ENCODE assay signal across 10 mouse cellular contexts in the genomic region with DNA sequence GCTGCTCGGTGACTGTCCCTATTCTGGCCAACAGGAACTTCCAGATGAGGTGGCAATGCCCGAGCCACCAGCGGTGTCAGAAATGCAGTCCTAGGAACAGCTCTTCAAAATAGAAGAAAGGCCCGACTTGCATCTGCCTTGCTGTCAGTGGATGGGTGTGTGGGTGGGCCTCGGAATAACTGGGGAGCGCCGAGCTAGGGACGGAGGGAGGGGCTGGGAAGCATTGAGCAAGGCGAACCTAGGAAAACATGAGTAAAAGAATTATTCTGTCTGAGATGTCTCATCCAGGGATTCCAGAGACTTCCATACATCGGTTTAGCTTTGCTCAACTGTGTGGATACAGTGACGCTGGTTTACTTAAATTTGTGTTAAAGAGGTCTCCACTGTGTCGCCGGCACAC. TPM values are rescaled to one million over a fixed set of nuclear protein-coding genes. Genes with fewer than 3 reads are reported as not detected.
A peak's percentile ranks its signal among the peaks of the same experiment; 100 is the strongest.
DNase-seq lines count a peak whose midpoint lies in the region; ATAC-seq and TF ChIP-seq lines count a peak whose summit lies in the region.
"Had no signal": no experiment of that assay in that cellular context is flagged by ENCODE, and none has a peak within 500 bp of the region (broad histone marks: within the 10 kb centered on the region; RNA-seq: fewer than 3 reads in every experiment).

No protein-coding gene starts in this region.

- no peak overlapping the region for H3K9ac ChIP-seq in forebrain, embryonic 13.5 days
- H3K9ac ChIP-seq in limb, embryonic 15.5 days: no peak overlapping the region
- H3K9ac ChIP-seq: hindbrain, embryonic 15.5 days had no signal

- no peak overlapping the region for H3K4me3 ChIP-seq in forebrain, embryonic 10.5 days
- H3K4me3 ChIP-seq in forebrain, embryonic 13.5 days: no peak overlapping the region
- no peak overlapping the region for H3K4me3 ChIP-seq in limb, embryonic 15.5 days
- H3K4me3 ChIP-seq in cerebellum, adult 2 months (replicated peaks; ENCODE audit: insufficient read depth, low read depth, low read length): no peak overlapping the region
- H3K4me3 ChIP-seq: hindbrain, embryonic 15.5 days; neural tube, embryonic 13.5 days had no signal

- H3K36me3 ChIP-seq in forebrain, embryonic 10.5 days (replicated peaks): peaks cover 19% of the 10 kb centered on the region
- H3K36me3 ChIP-seq in forebrain, embryonic 13.5 days (ENCODE audit: poor library complexity, severe bottlenecking): peaks cover 5% of the 10 kb centered on the region
- H3K36me3 ChIP-seq in limb, embryonic 15.5 days: peaks cover 13% of the 10 kb centered on the region; the same call in 1 of the 2 replicates

- no peak for DNase-seq in forebrain, embryonic 10.5 days (ENCODE audit: extremely low spot score, low spot score)
- DNase-seq in kidney, postnatal 10 days: peak; percentile 8
- DNase-seq in kidney, postnatal 4 days: no peak
- DNase-seq in brain, adult 2 months (ENCODE audit: low read depth, low spot score): peak; percentile 85
- no peak for DNase-seq in cerebellum, adult 2 months
- DNase-seq in testis, postnatal 10 days (ENCODE audit: low spot score): no peak

- TF ChIP-seq POLR2A in cerebellum, adult 2 months (IDR thresholded peaks at IDR 0.05; ENCODE audit: borderline replicate concordance, insufficient read depth, low read length): no peak

- H3K27ac ChIP-seq in forebrain, embryonic 10.5 days: 0 out of 2 replicates have a peak overlapping the region, but pooled peaks have one; percentile 21
- H3K27ac ChIP-seq in forebrain, embryonic 13.5 days: no peak overlapping the region
- peak overlapping the region; percentile 85 for H3K27ac ChIP-seq in limb, embryonic 15.5 days
- no peak overlapping the region for H3K27ac ChIP-seq in cerebellum, adult 2 months (ENCODE audit: insufficient read depth, low read length)

- H3K9me3 ChIP-seq in forebrain, embryonic 10.5 days: no peaks in the 10 kb centered on the region
- no peaks in the 10 kb centered on the region for H3K9me3 ChIP-seq in forebrain, embryonic 13.5 days (replicated peaks)
- H3K9me3 ChIP-seq in limb, embryonic 15.5 days: no peaks in the 10 kb centered on the region
- H3K9me3 ChIP-seq: hindbrain, embryonic 15.5 days; neural tube, embryonic 13.5 days had no signal

- H3K4me2 ChIP-seq in forebrain, embryonic 13.5 days: no peak overlapping the region
- H3K4me2 ChIP-seq in limb, embryonic 15.5 days: no peak overlapping the region
- H3K4me2 ChIP-seq: hindbrain, embryonic 15.5 days; neural tube, embryonic 13.5 days had no signal

- no peak for ATAC-seq in forebrain, embryonic 13.5 days
- no peak for ATAC-seq in limb, embryonic 15.5 days (ENCODE audit: insufficient number of reproducible peaks, low FRiP score, low TSS enrichment, low read depth)

- 88% methylated on average over 13 of the region's 13 CpGs for WGBS in forebrain, embryonic 10.5 days
- WGBS in forebrain, embryonic 13.5 days: 83% methylated on average over 13 of the region's 13 CpGs
- WGBS in limb, embryonic 15.5 days: 75% methylated on average over 13 of the region's 13 CpGs
- 86% methylated on average over 13 of the region's 13 CpGs for WGBS in cerebellum, adult 2 months

- TF ChIP-seq CTCF in cerebellum, adult 2 months (IDR thresholded peaks at IDR 0.05; ENCODE audit: borderline replicate concordance, insufficient read depth, low read depth, low read length): no peak

- H3K27me3 ChIP-seq in forebrain, embryonic 10.5 days (ENCODE audit: poor library complexity, severe bottlenecking): no peaks in the 10 kb centered on the region
- H3K27me3 ChIP-seq in forebrain, embryonic 13.5 days: no peaks in the 10 kb centered on the region
- H3K27me3 ChIP-seq in limb, embryonic 15.5 days: no peaks in the 10 kb centered on the region
- H3K27me3 ChIP-seq in cerebellum, adult 2 months (ENCODE audit: control insufficient read depth, insufficient read depth, low read length): no peaks in the 10 kb centered on the region
- H3K27me3 ChIP-seq: hindbrain, embryonic 15.5 days; neural tube, embryonic 13.5 days had no signal

- peaks cover 40% of the 10 kb centered on the region for H3K4me1 ChIP-seq in forebrain, embryonic 10.5 days
- peaks cover 46% of the 10 kb centered on the region for H3K4me1 ChIP-seq in forebrain, embryonic 13.5 days
- H3K4me1 ChIP-seq in limb, embryonic 15.5 days: peaks cover 76% of the 10 kb centered on the region
- H3K4me1 ChIP-seq in cerebellum, adult 2 months (ENCODE audit: control insufficient read depth, insufficient read depth, low read length): no peaks in the 10 kb centered on the region

RNA-seq across cellular contexts. Expression of gene Hacl1, which starts 27.2 kb away (rescaled TPM):
- 6.0 and 7.1 TPM in 2 replicates for polyA plus RNA-seq in forebrain, embryonic 10.5 days (2016; fragmentation: Nextera tagmentation; extraction: Ambion mirVana)
- polyA plus RNA-seq in forebrain, embryonic 13.5 days (2015; fragmentation: Nextera tagmentation; extraction: Ambion mirVana): 7.7 and 8.9 TPM in 2 replicates
- 12.2 and 14.7 TPM in 2 replicates for polyA plus RNA-seq in limb, embryonic 15.5 days (2015; fragmentation: Nextera tagmentation; extraction: Ambion mirVana)
- polyA plus RNA-seq in cerebellum, adult 2 months (2012; rRNA removed): 15.9 and 19.8 TPM in 2 replicates

RNA-seq across cellular contexts. Expression of gene Btd, which starts 27.5 kb away (rescaled TPM):
- polyA plus RNA-seq in forebrain, embryonic 10.5 days (2016; fragmentation: Nextera tagmentation; extraction: Ambion mirVana): 11.8 and 13.0 TPM in 2 replicates
- 12.5 and 12.7 TPM in 2 replicates for polyA plus RNA-seq in forebrain, embryonic 13.5 days (2015; fragmentation: Nextera tagmentation; extraction: Ambion mirVana)
- polyA plus RNA-seq in limb, embryonic 15.5 days (2015; fragmentation: Nextera tagmentation; extraction: Ambion mirVana): 37.1 and 37.8 TPM in 2 replicates
- 19.9 and 20.5 TPM in 2 replicates for polyA plus RNA-seq in cerebellum, adult 2 months (2012; rRNA removed)

RNA-seq across cellular contexts. Expression of gene Gm49387, which starts 27.6 kb away (rescaled TPM):
- 0.10 and 1.5 TPM in 2 replicates for polyA plus RNA-seq in forebrain, embryonic 10.5 days (2016; fragmentation: Nextera tagmentation; extraction: Ambion mirVana)
- polyA plus RNA-seq in forebrain, embryonic 13.5 days (2015; fragmentation: Nextera tagmentation; extraction: Ambion mirVana): not detected in 2 replicates
- polyA plus RNA-seq in limb, embryonic 15.5 days (2015; fragmentation: Nextera tagmentation; extraction: Ambion mirVana): 0.97 and 1.7 TPM in 2 replicates
- not detected in 2 replicates for polyA plus RNA-seq in cerebellum, adult 2 months (2012; rRNA removed)
- polyA plus RNA-seq: hindbrain, embryonic 15.5 days had no signal

Comparison
In these comparisons a context has a peak if more than half of its experiments do, and no peak if none do; other contexts are left out.
1. DNase-seq: peak in kidney, postnatal 10 days (single experiment) and brain, adult 2 months (single experiment); none in forebrain, embryonic 10.5 days (single experiment), kidney, postnatal 4 days (0 of 2), cerebellum, adult 2 months (0 of 2) and testis, postnatal 10 days (single experiment).
2. H3K27ac ChIP-seq: peak in forebrain, embryonic 10.5 days (single experiment) and limb, embryonic 15.5 days (single experiment); none in forebrain, embryonic 13.5 days (single experiment) and cerebellum, adult 2 months (single experiment).